Mouse (Mus musculus): ENCODE results near the gene Ralgapb. TPM values are rescaled to one million over a fixed set of nuclear protein-coding genes. Genes with fewer than 3 reads are reported as not detected.

Gene Ralgapb
- polyA plus RNA-seq, 1 experiment from 2014 or later = 12.7 TPM

DNA sequence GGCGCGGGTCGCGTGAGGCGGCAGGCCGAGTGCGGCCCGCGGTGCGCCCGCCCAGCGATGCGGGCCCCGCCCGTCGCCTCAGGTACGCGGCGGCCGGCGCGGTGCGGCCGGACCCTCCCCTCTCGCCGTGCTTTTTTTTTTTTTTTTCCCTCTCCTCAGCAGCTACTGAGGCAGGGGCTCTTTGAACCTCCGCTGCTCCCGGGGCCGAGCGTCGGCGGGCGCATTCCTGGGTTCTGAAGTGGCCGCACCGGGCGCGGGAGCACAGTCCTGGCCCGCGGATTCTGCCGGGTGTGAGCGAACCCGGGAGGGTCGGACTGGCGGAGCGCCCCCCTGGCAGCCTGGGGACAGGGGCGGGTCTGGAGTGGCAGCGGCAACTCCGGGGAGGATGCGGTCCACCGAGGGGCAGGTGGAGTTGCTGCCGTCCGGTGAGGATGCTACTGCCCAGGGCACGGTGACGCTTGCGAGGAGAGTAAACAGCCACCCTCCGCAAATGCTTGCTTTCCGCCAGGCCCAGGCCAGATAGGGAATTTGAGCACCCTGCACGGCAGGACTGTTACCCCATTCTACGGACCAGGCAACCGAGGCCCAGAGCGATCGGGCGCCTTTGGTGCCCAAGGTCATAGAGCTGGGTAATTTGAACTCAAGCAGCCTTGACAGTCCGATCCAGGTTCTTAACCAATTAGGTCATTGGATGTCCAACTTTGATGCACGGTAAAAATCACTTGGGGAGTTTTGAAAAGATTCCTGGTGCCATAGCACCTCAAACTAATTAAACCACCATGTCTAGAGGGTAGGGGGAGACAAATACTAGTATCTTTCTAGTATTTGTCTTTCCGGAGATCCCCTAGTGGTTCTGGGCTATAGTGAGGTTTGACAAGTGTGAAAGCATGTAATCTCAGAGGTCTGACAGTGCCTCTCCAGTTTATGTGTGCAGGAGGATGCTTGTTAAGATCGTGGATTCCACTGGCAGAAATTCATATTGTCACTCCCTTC lies 670 bp downstream of the Ralgapb start:
- peak overlapping the region; percentile 97 for H3K4me3 ChIP-seq
- 2% methylated on average over 67 of the region's 67 CpGs for WGBS
- no peaks in the 10 kb centered on the region for H3K9me3 ChIP-seq
- peak overlapping the region; percentile 88 for H3K27ac ChIP-seq (replicated peaks)
- H3K36me3 ChIP-seq (replicated peaks) = no peaks in the 10 kb centered on the region
- H3K27me3 ChIP-seq (replicated peaks; ENCODE audit: low read depth, poor library complexity, severe bottlenecking) = no peaks in the 10 kb centered on the region
- H3K4me1 ChIP-seq = peaks cover 21% of the 10 kb centered on the region
- peak; percentile 60 for DNase-seq (ENCODE audit: low spot score)

DNA sequence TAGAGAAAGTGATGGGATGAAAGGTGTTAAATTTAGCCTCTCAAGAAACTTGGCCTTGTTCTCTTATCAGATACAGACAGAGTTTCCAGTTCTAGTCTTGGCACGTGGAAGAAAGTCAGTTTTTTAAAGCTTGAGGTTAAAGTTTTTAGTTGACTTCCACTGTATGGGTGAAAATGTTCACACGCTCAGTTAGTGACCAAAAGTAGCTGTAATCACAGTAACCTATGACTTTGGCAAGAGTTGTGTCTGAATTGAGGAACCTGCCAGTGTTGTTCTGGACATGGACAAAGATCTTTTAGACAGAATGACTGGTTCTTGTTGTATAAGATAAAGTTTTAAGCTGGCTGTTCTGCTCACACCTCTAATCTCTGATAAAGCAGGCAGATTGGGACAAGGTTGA lies 3.6 kb downstream of the Ralgapb start:
- no peak for DNase-seq (ENCODE audit: low spot score)
- no peaks in the 10 kb centered on the region for H3K9me3 ChIP-seq
- no peaks in the 10 kb centered on the region for H3K27me3 ChIP-seq (replicated peaks; ENCODE audit: low read depth, poor library complexity, severe bottlenecking)
- no peak overlapping the region for H3K27ac ChIP-seq (replicated peaks)
- peaks cover 21% of the 10 kb centered on the region for H3K4me1 ChIP-seq
- no peaks in the 10 kb centered on the region for H3K36me3 ChIP-seq (replicated peaks)
- H3K4me3 ChIP-seq = no peak overlapping the region
- WGBS = 90% methylated on average over 2 of the region's 2 CpGs

DNA sequence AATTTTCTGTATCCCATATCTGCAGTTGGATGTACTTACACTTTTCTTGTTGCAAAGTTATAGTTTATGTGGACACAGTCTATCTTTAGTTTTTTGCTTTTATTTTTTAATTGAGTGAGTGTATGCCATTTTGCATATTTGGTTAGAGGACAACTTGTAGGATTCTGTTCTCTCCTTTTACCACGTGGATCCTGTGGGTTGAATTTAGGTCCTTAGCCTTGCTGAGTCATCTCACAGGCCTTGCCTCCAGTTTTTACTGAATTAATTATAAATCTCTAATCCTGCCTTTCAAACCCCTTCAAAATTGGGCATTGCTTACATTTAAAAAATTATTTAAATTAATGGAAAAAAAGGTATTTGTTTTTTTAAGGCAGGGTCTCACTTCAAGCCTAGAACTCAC lies 6.2 kb downstream of the Ralgapb start:
- WGBS = 87% methylated on average over 1 of the region's 1 CpGs
- Histone ChIP-seq H3K27ac (replicated peaks) (no peak overlapping the region), H3K27me3 (replicated peaks; ENCODE audit: low read depth, poor library complexity, severe bottlenecking) (no peaks in the 10 kb centered on the region), H3K9me3 (no peaks in the 10 kb centered on the region), H3K36me3 (replicated peaks) (peaks cover 3% of the 10 kb centered on the region; the same call in 1 of the 2 replicates), H3K4me3 (no peak overlapping the region), H3K4me1 (peaks cover 6% of the 10 kb centered on the region)
- DNase-seq (ENCODE audit: low spot score) = no peak

DNA sequence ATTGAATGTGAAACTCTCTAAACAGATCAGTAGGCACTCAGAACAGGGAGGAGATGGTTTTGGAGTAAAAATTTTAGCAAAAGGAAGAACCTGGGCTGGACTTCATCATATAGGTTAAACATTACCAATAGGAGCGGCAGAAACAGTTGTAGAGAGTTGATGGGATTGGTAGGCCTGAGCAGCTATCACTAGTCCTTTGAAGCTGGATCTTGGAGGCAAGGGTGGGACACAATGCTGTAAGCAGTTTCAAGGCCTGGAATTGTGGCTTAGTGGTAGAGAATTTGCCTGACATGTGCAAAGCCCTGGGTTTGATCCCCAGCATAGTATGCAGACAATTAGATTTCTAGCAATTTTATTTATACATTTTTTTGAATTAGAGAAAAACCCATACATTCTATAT lies 9.0 kb downstream of the Ralgapb start:
- Histone ChIP-seq H3K9me3 (no peaks in the 10 kb centered on the region), H3K4me1 (no peaks in the 10 kb centered on the region), H3K27me3 (replicated peaks; ENCODE audit: low read depth, poor library complexity, severe bottlenecking) (no peaks in the 10 kb centered on the region), H3K27ac (replicated peaks) (no peak overlapping the region), H3K4me3 (no peak overlapping the region), H3K36me3 (replicated peaks) (peaks cover 22% of the 10 kb centered on the region)
- 92% methylated on average over 1 of the region's 1 CpGs for WGBS
- no peak for DNase-seq (ENCODE audit: low spot score)

DNA sequence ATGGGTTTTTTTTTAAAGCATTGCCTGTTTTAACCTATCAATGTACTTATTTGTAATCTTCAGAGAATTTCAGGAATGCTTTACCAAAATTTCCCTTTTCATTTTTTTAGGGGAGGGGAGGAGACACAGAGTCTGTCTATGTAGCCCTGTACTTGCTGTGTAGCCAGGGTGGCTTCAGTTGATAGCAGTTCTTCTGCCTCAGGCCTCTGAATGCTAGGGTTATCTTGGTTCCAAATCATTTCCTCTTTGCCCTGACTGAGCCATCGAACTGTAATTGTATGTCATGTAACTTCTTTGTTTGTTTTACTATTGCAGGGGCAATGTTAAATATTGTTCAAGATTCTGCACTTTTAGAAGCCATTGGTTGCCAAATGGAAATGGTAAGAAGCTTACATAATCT lies 36.2 kb downstream of the Ralgapb start:
- DNase-seq (ENCODE audit: low spot score) = no peak
- Histone ChIP-seq H3K27ac (replicated peaks) (no peak overlapping the region), H3K9me3 (no peaks in the 10 kb centered on the region), H3K36me3 (replicated peaks) (peaks cover 68% of the 10 kb centered on the region), H3K27me3 (replicated peaks; ENCODE audit: low read depth, poor library complexity, severe bottlenecking) (no peaks in the 10 kb centered on the region), H3K4me1 (no peaks in the 10 kb centered on the region), H3K4me3 (no peak overlapping the region)
- WGBS = 93% methylated on average over 1 of the region's 1 CpGs

DNA sequence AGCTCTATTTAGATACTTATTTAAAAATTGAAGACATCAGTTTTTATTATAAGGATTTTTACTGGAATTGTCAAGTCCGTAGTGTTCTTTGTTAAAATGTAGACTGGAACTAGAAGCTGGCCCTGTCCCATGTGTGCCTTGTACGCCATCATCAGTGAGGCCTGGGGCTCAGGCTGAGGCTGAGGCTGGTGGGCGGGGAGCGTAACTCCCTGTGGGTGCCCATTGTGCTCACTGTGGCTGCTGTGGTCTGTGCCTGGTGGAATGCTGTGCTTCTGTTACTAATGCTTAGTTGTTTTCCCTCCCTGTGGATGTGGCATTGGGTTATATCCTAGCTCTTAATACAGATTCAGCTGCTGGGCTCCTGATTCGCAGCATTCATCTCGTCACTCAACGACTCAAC lies 40.2 kb downstream of the Ralgapb start:
- H3K9me3 ChIP-seq = no peaks in the 10 kb centered on the region
- H3K4me1 ChIP-seq = no peaks in the 10 kb centered on the region
- no peak overlapping the region for H3K4me3 ChIP-seq
- H3K36me3 ChIP-seq (replicated peaks) = peaks cover 79% of the 10 kb centered on the region
- H3K27ac ChIP-seq (replicated peaks) = no peak overlapping the region
- H3K27me3 ChIP-seq (replicated peaks; ENCODE audit: low read depth, poor library complexity, severe bottlenecking) = no peaks in the 10 kb centered on the region
- DNase-seq (ENCODE audit: low spot score) = no peak
- 86% methylated on average over 7 of the region's 7 CpGs for WGBS

DNA sequence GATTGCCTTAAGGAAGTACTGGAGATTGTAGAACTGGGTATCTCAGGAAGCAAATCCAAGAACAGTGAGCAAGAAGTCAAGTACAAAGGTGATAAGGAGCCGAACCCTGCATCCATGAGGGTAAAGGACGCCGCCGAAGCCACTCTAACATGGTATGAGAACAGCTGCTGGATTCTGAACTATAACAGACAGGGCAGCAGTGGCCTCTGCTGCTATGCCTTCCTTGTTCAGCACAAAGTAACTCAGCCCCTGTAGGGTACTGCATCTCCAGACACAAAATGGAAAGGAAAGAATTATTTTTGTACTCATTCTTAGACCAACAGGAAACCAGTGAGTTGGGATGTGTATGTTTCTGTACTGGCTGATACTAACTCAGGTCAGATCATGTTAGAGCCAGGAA lies 46.8 kb downstream of the Ralgapb start:
- Histone ChIP-seq H3K4me1 (no peaks in the 10 kb centered on the region), H3K36me3 (replicated peaks) (peaks cover 91% of the 10 kb centered on the region), H3K4me3 (no peak overlapping the region), H3K9me3 (no peaks in the 10 kb centered on the region), H3K27me3 (replicated peaks; ENCODE audit: low read depth, poor library complexity, severe bottlenecking) (no peaks in the 10 kb centered on the region), H3K27ac (replicated peaks) (no peak overlapping the region)
- DNase-seq (ENCODE audit: low spot score) = no peak
- WGBS = 94% methylated on average over 4 of the region's 4 CpGs

DNA sequence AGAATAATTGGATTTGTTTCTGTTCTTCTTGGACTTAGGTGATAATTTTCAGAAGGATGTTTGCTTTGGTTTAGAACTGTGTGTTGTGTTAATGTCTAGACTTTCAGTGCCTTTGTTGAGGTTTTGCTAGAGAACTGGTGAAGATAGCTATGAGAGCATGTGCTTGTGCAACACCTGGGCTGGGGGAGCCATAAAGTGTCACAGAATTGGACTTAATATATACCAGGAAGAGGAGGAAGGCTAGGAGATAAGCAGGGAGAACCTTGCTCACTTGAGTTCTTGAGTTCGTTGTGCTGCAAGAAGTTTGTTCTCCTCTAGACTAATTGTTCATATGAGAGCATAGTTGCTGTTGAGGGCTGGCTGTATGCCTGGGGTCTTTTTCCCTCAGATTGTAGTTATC lies 48.0 kb downstream of the Ralgapb start:
- Histone ChIP-seq H3K27ac (replicated peaks) (no peak overlapping the region), H3K9me3 (no peaks in the 10 kb centered on the region), H3K36me3 (replicated peaks) (peaks cover 92% of the 10 kb centered on the region), H3K4me3 (no peak overlapping the region), H3K4me1 (no peaks in the 10 kb centered on the region), H3K27me3 (replicated peaks; ENCODE audit: low read depth, poor library complexity, severe bottlenecking) (no peaks in the 10 kb centered on the region)
- WGBS = 93% methylated on average over 1 of the region's 1 CpGs
- no peak for DNase-seq (ENCODE audit: low spot score)

DNA sequence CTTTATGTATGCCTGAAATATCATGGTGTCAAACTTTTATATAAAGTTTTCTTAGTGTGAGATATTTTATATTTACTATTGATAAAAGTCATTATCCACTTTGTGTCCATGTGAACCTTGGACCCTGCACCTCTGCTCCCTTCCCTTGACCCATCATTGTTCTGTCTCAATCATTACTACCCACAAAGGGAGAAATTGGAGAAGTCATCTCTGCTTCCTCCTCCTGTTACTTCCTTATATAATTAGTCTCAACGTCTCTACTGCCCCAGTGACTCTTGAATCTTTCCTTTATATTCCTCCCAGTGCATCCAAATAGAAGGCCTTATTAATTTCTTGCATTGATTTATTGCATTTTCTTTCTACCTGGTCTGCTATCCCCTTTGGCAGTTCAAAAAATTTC lies 52.8 kb downstream of the Ralgapb start:
- DNase-seq (ENCODE audit: low spot score) = no peak
- 58% methylated on average over 1 of the region's 1 CpGs for WGBS
- peaks cover 91% of the 10 kb centered on the region for H3K36me3 ChIP-seq (replicated peaks)

DNA sequence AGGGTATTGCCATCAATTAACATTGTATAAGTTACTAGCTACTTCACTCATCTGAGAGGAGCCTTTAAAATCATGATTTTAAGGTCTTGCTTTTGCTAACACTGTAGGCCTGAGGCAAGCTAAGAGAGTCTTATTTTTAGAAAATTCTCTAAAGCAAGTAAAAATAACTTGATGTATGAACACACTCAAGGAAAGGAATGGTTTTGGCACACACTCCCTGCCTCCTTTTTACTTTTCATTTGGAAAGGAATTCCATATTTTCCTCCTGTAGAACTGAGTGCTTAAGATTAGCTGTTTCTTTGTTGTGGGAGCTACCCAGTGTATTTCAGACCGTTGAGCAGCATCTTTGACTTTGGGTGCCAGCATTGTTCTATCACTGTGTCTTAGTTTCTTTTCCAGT lies 64.5 kb downstream of the Ralgapb start:
- DNase-seq (ENCODE audit: low spot score) = no peak
- 91% methylated on average over 1 of the region's 1 CpGs for WGBS
- H3K36me3 ChIP-seq (replicated peaks) = peaks cover 72% of the 10 kb centered on the region

More for the DNA sequence above, 52.8 kb downstream of the Ralgapb start:
- no peaks in the 10 kb centered on the region for H3K9me3 ChIP-seq
- no peaks in the 10 kb centered on the region for H3K27me3 ChIP-seq (replicated peaks; ENCODE audit: low read depth, poor library complexity, severe bottlenecking)
- no peak overlapping the region for H3K27ac ChIP-seq (replicated peaks)
- no peak overlapping the region for H3K4me3 ChIP-seq
- H3K4me1 ChIP-seq = no peaks in the 10 kb centered on the region

DNA sequence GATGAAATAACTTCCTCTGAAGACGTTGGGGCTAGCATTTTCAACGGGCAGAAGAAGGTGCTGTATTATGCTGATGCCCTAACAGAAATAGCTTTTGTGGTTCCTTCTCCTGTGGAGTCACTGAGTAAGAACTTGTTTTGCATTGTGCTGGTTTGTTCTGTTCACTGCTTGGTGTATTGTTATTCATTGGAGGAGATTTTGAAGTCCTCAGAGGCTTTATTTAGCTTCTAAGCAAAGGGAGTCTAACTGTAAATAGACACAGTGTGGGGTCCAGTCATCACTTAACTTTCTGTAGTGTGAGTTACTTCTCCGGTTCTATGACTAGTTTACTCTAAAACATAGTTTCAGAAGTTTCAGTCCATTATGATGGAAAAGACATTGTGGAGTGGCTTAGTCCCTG lies 68.0 kb downstream of the Ralgapb start:
- WGBS = 80% methylated on average over 3 of the region's 3 CpGs
- no peak for DNase-seq (ENCODE audit: low spot score)
- H3K36me3 ChIP-seq (replicated peaks) = peaks cover 91% of the 10 kb centered on the region
- no peaks in the 10 kb centered on the region for H3K9me3 ChIP-seq
- no peak overlapping the region for H3K4me3 ChIP-seq
- H3K4me1 ChIP-seq = no peaks in the 10 kb centered on the region
- no peaks in the 10 kb centered on the region for H3K27me3 ChIP-seq (replicated peaks; ENCODE audit: low read depth, poor library complexity, severe bottlenecking)
- H3K27ac ChIP-seq (replicated peaks) = no peak overlapping the region

More for the DNA sequence above, 64.5 kb downstream of the Ralgapb start:
- H3K9me3 ChIP-seq = no peaks in the 10 kb centered on the region
- no peak overlapping the region for H3K4me3 ChIP-seq
- H3K27me3 ChIP-seq (replicated peaks; ENCODE audit: low read depth, poor library complexity, severe bottlenecking) = no peaks in the 10 kb centered on the region
- no peak overlapping the region for H3K27ac ChIP-seq (replicated peaks)
- H3K4me1 ChIP-seq = no peaks in the 10 kb centered on the region

DNA sequence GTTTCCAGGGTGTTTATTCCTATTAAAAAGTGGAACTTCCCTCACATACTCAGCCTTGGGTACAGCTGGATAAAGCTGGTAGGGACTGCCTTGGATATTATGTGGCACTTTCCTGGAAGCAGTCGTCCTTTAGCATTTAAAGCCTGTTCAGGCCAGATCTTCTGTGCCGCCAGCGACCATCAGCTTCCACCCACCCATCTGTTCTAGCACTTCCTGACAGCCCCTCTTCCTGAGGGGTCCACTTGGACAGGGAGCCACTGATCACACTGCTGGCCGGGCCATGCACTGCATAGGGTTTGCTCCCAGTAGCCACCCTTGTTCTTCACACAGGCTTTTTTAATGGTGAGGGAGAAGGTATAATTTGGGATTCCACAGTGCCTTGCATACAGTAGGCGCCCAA lies 88.8 kb downstream of the Ralgapb start:
- 85% methylated on average over 5 of the region's 5 CpGs for WGBS
- Histone ChIP-seq H3K36me3 (replicated peaks) (peaks cover 66% of the 10 kb centered on the region), H3K27ac (replicated peaks) (no peak overlapping the region), H3K9me3 (no peaks in the 10 kb centered on the region), H3K4me1 (peaks cover 15% of the 10 kb centered on the region), H3K4me3 (no peak overlapping the region), H3K27me3 (replicated peaks; ENCODE audit: low read depth, poor library complexity, severe bottlenecking) (no peaks in the 10 kb centered on the region)
- no peak for DNase-seq (ENCODE audit: low spot score)

All from embryonic facial prominence, embryonic 10.5 days (tissue).